Mouse (Mus musculus) cerebral cortex, adult 2 months (tissue): Measurements from ENCODE around the gene Srf.

Source experiments
- WGBS: fragments of 180-500 bp; shearing (Covaris S2); methylation state at CpG from one replicate; pipeline ENCODE4 v1.1.7; 2018; 5-methylcytosine and 5-hydroxymethylcytosine counted together

Gene Srf

DNA sequence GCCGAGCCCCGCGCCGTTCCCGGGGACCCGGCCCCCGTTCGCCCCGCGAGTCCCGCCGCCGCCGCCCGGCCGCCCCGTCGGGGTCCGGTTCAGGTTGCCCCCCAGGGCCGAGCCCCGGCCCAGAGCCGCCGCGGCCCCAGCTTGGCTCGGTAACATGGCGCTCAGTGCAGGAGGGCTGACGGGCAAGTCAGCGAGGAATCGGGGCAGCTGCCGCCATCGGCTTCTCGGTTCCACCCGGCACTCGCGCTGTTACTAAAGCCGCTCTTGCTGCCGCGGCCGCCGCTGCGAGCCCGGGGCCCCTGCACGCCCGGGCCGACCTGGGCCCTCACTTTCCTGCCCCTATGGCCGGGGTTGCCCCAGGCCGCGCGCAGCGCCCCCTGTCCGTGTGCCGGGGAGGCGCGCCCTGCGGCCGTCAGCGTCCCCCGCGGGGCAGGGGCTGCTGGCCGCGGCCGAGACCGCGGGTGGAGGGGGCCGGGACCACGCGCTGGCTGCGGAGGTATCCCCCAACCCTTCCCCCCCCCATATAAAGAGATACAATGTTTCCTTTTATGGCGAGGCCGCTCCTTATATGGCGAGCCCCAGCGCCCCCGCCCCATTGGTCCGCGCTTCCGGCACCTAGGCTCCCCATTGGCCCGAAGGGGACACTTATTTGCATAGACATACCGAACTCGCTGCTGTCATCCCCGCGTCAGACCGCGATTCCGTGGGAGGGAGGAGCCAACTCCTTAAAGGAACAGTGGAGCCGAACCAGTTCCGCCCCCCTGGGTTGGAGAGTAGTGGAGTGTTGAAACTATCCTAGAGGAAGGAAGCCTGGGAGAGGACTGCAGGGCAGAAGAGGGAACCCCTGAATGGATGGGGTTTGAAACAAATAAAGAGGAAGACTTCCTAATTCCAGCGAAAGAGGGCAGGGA is at the start of gene Srf:
Srf (minus strand) TSS at position 503 of the 911 bp plus-strand sequence.
- under 1% methylated on average over 80 of the region's 87 CpGs for WGBS

DNA sequence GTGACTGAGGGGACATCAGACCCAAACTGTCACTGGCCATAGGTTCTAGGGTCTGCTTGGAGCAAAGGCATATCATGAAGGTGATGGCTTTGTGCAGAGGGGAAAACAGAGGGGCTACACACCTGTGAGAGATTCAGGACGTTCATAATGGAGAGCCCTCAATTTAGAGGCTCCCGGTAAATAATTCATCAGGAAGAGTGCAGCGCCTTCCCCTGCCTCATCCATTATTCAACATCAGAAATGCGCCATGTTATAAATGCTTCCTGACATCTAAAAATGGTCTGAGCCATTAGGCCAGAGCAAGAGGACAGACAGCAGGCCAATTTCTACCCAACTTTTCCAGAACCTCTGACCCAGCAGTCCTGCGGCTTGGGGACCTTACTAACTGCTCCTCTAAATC is 49.2 kb upstream of the Srf start:
- 71% methylated on average over 5 of the region's 5 CpGs for WGBS

DNA sequence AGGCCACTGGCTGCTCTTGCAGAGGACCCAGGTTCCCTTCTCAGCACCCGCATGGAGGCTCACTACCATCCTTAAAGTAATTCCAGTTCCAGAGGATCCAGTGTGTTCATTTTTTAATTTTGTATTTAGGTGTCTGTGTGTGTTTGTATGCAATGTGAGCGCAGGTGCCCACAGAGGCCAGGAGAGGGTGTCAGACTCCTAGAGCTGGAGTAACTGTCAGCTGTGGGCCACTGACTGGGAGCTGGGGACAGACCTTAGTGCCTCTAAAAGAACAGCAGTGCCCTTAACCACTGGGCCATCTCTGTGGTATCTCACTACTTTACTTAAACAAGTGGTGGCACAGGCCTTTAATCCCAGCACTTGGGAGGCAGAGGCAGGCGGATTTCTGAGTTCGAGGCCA is 47.3 kb upstream of the Srf start:
- over 99% methylated on average over 4 of the region's 4 CpGs for WGBS

DNA sequence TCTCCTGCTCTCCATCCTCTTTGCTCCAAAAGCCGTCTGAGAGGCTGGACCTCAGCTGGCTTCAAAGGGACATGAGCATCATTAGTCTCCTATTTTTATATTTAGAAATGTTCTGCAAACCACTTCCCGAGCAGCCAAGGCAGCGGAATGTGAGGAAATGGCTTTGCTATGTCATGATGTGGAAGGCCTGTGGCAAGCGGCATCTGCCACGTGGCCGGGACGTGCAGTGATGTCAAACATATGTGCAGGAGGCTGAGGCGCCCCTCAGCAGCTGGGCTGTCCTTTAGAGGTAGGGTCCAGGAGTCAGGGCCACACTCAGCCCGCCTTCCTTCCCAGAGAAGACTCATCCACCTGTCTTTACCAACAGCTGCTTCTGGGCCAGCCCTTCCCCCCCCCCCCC is 46.2 kb upstream of the Srf start:
- 67% methylated on average over 9 of the region's 9 CpGs for whole genome bisulfite sequencing

DNA sequence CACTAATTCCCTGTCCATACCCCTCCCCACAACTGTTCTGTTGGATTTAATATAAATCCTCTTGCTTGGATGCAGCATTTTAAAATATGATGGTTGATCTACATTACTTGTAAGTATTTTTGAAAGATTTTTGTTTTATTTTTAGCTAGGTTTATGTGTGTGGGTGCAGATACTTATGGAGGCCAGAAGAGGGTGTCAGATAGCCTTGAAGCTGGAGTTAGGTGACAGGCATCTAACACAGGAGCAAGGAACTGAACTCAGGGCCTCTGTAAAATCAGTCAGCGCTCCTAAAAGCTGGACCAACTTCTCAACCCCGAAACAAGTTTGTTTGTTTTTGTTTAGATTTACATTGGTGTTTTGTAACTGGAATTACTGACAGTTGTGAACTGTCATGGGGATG is 44.6 kb upstream of the Srf start:
- WGBS = 93% methylated on average over 2 of the region's 2 CpGs

DNA sequence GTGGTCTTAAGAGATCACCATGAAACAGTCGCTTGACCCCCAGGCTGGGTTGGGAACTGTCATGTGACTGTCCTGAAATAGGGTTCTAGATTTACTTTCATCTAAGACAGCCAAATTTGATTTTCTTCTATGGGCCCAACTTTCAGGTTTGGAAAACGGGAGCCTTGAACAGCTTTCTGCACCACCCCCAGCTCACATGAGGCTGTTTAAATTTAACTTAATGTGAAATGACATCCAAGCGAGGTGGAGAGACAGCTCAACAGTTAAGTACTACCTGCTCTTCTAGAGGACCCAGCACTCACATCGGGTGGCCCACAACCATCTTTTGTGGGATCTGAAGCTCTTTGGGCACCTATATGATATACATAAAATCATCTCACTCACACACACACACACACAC is 43.0 kb upstream of the Srf start:
- WGBS = 48% methylated on average over 4 of the region's 4 CpGs

DNA sequence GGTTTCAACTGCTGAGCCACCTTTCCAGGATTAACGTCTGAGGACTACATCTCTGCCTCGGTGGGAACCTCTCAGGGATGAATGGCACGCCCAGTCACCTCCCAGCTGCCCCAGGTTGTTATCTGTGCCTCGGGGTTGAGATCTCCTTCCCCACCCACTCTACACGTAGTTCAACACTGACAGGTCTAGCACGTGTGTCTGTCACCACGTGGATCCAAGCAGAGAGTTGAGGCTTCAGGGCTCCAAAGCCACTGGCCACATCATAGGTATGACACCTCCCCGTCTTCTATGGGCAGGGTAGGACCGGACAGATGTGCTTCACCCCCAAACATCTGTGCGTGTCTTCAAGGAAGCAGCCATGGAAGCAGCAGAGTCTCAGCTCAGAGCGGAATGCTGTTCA is 42.0 kb upstream of the Srf start:
- WGBS = 87% methylated on average over 11 of the region's 11 CpGs

DNA sequence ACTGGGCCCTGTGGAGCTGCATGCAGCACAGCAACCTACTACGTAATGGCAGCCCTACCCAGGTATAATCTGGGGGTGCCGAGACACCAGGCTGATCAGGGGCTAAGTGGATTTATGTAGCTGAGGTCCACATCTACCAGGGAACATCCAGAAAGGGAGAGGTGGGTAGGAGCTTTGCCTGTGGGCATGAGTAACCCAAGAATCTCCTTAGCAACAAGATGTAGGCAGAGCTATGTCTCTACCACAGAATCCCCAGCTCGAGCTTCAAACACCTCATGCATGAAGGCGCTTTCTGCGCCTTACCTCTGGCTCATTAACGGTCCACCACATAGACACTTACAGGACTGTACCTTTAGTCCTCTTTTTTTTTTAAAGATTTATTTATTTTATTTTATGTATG is 39.4 kb upstream of the Srf start:
- 58% methylated on average over 6 of the region's 6 CpGs for WGBS

DNA sequence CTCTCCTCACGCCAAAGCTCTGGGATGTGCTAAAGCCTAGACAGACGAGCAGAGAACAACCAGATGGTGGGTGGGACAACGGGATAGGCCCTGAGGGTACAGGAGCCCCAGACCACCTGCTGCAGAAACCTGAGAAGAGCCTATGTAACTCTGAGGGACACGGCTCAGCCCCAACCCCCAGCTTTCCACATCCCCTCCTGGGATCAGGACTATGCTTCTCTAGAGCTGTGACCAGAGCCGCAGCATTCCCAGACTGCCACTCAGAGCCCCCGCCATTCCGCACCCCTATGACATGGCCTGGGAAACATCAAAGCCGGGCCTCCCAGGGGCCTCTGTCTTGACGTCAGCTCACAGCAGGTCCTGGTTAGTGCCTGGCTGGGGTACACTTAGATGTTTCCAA is 38.6 kb upstream of the Srf start:
- WGBS = 66% methylated on average over 9 of the region's 9 CpGs

DNA sequence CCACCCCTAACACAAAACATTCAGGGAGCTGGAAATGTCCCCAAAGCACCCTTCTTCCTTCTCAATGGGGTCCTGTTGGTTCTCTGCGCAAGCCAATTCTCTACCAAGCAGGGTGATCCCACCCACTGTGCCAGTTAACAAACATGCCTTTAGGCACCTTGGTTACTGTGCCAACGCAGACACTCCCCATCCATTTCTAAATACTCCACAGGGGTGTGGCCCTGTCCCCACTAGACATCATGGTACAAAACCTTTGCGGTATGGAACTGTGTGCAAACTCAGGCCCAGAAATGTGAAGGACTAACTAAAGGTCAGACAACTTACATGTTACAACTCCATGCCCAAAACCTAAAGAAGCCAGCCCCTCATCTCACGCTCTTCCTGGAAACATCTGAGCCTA is 37.1 kb upstream of the Srf start:
- 78% methylated on average over 4 of the region's 4 CpGs for WGBS

DNA sequence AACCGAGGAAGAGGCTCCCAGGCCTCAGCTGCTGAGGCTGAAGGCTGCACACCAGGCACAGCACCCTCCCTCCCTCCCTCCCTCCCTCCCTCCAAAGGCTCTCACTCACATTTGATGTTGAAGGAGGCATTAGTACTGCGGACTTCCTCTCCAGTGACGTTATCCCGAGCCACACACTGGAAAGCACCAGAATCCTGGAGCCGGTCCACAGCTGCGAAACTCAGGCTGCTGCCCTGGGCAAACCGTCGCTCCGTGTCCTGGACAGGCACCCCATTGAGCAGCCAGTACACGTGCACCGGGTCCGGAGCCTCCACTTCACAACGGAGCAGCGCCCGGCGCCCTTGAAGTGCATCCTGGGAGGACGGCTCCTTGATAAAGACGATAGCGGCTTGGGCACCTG is 35.4 kb upstream of the Srf start:
- 68% methylated on average over 19 of the region's 19 CpGs for WGBS

DNA sequence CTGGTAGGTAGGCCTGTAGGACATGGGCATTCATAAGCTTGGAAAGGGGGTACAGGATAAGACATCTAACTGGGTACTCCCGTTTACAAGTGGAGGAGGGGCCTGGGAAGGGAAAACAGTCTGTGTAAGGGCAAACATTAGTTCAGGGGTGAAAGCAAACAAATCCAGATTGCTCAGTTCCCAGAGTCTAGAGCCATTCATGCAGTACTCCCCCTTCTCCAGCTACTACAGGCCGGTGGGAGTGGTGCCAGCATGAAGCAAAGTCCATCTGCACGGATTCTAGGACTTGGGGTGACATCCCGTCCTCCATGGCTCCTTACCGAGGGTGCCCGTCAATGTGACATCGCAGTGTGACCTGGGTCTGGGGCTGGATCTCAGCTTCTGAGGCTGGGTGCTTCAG is 34.5 kb upstream of the Srf start:
- 68% methylated on average over 7 of the region's 7 CpGs for WGBS

DNA sequence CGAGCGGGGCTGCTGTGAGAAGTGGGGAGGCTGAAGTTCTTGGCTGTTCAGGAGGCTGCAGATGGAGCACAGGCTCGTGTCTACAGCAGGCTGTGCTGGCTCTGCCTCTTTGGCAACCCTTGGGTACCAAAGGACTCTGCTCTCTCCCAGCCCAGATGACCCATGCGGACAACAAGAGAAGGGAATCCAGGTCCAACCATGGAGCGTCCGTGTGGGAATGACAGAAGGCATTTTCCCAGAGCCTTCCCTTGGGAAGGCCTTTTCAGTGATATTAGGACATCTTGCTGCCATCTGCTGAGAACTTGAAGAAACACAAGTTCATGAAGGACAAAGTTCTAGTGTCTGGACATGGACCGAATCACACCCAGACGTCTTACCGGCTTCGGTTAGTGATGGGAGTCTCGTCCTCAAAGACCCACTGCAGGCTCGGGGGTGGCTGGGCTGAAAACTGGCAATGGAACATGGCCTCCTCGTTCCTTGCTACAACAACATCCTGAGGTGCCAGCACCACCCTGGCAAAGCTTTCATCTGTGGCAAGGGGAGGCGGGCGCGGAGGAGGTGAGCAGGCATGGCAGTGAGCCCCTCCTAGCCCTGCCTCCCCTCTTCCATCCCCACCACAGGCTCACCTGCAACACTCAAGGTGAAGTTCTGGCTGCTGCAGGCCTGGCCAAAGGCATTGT is 33.8 kb upstream of the Srf start:
- WGBS = 64% methylated on average over 16 of the region's 16 CpGs

DNA sequence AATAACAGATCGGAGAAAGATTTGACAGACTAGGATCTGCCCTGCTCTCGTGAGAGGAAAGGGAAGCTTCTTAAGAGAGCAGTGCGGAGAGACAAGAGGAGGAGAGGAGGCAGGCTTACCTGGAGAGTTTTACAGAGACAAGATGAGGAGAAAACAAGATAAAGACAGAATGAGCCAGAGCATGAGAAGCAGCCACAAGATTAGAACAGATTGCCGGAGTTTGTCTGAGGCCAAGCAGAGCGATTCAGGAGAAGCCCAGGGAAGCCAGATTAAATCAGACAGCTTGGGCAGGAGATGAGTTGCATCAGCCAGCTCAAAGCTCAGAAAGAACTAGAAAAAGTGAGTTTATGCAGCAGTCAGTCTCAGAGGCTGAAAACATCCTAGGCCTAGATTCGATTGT is 32.9 kb upstream of the Srf start:
- WGBS = 70% methylated on average over 6 of the region's 6 CpGs

DNA sequence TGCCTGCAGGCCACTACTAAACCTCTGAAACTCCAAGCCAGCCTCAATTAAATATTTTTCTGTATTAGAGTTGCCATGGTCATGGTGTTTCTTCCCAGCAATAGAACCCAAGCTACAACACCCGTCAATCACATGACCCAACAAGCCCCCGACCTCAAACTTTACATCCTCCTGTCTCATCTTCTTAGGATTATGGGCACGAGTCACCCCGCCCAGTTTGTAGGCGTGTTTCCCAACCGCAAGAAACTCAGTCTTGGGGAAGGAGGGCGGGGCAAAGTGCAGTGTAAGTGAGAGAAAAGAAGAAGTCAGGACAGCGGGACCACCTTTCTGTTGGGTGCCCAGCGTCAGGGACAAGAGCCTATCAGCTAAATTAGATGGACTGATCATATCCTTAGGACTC is 32.2 kb upstream of the Srf start:
- 74% methylated on average over 9 of the region's 9 CpGs for whole genome bisulfite sequencing

DNA sequence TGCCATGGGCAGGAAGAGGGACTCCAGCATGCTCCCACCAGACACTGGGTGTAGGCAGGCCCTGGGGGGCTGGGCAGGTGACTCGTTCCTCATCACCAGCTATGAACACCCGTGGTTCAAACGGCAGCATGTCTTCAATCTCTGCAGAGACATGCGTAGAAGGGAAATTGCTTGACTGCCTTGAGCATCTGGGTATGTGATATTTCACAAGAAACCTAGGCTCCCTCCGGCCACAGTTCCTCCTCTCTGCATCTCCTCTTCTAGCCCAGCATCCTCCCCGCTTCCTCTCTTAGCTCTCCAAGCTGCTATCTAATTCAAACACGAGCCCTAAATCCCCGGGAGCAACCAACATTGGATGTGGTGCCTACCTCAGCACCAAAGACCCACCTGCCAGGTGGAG is 30.4 kb upstream of the Srf start:
- 89% methylated on average over 8 of the region's 8 CpGs for WGBS

DNA sequence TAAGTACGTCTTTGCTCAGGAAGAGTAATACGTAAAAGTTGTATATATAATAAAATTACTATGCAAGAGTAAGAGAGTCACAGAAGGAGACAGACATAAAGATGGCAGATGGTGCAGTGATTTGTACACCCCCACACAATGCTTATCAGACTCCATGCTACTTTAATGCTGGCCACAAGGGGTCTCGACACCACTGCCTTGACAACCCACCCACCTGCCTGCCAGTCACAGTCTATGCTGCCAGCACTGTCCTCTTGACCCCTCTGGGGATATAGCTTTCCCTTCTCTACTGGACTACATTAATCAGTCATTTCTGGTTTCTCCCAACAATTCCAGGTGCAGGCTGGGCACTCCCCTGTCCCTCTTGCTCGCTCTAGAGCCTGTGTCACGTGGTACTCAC is 22.7 kb upstream of the Srf start:
- WGBS = 61% methylated on average over 5 of the region's 5 CpGs

DNA sequence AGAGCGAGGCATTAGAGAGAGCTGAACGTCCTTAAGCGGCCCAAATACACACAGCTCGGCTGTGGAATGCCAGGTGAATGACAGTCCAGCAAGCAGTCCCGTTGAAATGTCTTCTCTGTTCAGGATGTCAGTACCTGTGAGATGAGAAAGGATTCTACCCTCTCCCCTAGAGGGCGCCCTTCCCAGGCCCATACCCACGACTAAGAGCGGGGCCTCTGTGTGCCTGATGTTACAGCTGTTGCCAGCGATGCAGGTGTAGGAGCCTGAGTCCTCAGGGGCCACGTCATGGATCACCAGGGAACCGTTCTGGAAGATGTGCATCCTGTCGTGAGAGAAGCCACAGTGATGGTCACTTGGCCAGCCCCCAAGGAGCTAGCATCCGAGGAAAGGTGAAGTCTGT is 20.1 kb upstream of the Srf start:
- WGBS = 86% methylated on average over 13 of the region's 13 CpGs

DNA sequence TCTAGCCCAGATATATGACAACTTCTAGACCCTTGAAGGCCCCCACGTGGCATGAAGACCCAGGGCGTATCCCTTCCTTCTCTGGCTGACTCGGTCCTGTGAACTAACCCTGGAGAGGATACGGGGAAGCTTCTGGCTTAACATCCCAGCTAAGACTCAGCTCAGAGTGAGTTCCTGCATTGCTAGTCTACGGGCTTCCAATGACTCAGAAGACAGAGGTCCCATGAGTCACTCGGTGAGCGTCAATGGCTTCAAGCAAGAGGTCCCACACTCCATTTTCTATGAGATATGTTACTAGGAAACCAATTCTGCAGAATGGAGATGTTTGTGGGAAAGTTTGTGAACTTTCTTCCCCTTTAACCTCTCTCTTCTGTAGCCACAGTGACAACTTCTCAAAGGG is 18.6 kb upstream of the Srf start:
- WGBS = 90% methylated on average over 7 of the region's 7 CpGs

DNA sequence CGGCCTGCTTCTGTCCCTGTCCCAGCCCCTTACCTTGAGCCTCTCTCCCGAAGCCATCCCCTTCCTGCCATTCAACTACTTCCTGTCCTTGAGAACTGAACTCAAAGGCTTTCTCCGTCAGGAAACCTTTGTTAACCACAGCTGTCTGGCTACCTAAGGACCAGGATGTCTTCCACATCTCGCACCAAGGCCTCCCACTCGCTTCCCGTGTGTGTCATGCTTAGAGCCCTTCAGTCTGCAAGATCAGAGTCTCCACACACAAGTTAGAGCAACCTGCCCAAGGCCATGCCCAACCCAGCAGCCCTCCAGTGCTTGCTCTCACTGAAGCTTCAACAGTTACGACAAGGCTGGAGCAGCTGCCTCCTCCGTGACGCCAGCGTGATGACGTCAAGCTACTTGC is 15.0 kb upstream of the Srf start:
- WGBS = 81% methylated on average over 11 of the region's 11 CpGs

DNA sequence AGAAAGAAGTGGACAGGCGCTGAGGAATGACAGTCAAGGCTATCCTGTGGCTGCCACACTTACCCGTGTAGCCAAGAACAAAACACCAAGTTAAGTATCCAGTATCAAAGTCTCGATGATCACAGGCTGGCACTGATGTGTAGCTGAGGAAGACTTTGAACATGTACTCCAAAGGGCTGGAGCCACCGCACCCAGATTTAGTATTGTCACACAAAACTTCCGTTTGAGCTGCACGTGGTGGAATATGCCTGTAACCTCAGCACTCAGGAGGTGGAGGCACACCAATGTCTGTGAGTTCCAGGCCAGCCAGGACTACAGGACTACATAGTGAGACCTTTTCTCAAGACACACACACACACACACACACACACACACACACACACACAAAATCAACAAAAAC is 3.2 kb upstream of the Srf start:
- WGBS = 91% methylated on average over 6 of the region's 6 CpGs

DNA sequence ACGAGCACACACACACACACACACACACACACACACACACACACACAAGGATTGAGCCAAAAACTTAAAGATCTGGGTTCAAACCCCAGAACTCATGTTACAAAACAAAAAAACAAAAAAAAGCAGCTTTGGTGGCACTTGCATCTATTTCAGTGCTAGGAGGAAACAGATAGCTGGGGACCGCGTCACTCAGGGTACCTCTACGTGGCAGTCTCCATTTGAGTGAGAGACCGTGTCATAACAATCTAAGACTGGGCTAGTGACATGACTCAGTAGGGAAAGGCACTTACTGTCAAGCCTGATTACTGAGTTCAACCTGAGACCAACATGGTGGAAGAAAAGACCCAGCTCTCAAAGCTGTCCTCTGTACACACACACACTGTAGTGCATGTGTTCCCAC is 2.2 kb upstream of the Srf start:
- 91% methylated on average over 5 of the region's 5 CpGs for WGBS

DNA sequence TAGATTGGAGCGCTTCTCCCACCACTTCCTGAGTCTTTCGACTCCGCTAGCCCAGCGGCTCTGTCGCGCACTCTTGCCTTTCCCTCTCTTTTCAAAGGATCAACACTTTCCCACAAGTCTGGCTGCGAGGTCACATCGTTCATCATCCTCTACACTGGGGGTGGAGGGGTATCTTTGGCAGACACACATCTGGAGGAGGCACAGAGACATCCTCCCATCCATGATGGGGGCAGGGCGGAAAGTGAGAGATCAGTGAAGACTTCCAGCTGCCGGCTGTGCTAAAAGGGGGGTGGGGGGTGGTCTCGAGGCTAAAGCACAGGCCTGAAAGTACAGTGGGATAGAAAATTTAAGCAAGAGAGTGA is 590 bp upstream of the Srf start:
- 2% methylated on average over 11 of the region's 11 CpGs for WGBS
